Mouse (Mus musculus) thymus, postnatal 4 days (tissue): ENCODE measurements around the gene Prkaca.
"Not testable (repeated sequence)": the region's sequence is repeated elsewhere in the genome, so short reads cannot be mapped to it uniquely, and the experiment has no call there.

Experiments used
- DNase-seq: peaks from one replicate; pipeline ENCODE4 v3.0.0; 2021

Prkaca gene

DNA sequence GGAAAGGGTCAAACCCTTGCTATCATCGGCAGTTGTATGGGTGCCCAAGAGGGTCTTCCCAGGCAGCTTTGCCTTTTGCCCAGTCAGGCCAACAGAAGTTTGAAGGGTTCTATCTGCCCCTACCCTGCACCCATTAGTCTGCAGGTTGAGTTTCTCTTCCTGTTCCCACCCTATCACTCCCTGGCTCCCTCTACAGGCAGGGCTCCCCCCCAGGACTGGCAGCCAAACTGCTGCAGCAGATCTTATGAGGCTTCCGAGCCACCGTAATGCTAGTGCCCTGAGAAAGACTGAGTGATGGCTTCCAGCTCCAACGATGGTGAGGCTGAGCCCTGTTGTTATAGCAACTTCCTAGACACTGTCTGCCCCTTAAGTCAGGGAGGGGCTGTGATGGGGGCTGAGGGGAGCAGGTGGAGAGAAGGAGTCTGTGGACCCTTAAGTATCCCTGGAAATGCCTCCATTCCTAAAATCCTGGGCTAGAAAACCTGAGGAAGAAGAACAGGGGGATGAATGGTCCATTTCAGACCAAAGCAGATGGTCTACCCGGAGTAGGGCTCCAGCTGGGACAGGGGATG, 4.1 kb downstream of the Prkaca start:
- DNase-seq, result peak; percentile 51

DNA sequence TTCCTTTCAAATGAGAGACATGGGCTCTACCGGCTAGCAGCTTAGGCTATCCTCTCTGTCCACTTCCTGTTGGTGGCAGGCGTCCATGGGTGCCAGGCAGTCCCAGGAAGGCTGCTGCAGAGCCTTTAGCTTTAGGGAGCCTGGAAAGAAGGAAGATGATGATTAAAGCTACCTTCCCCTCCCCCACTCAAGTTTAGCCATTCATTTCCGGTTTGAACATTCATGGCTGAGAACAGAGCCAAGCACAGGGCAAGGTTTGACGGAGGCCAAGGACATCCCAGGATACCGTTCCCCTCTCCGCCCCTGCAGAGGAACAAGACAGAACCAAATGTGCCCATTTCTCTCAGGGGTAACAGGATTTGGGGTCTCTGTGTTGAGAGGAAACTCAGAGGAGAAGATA, 4.9 kb downstream of the Prkaca start:
- no peak for DNase-seq

DNA sequence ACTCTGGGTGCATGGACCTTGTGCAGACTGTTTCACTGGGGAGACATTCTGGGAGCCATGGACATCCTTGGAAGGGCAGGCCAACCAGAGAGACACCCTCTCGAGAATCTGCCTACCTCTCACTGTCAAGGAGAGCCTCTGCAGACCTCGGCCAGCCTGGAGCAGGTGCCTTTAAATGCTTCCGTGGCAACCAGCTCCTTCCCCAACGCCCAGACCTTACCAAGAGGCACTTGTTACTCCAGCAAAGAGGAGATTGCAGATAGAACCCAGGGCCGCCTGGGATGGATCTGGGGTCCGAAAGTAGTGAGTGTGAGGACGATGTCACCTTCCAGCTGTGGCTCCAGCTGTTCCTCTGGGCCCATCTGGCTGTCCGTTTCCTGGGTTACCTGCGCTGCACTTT, 5.4 kb downstream of the Prkaca start:
- no peak for DNase-seq

DNA sequence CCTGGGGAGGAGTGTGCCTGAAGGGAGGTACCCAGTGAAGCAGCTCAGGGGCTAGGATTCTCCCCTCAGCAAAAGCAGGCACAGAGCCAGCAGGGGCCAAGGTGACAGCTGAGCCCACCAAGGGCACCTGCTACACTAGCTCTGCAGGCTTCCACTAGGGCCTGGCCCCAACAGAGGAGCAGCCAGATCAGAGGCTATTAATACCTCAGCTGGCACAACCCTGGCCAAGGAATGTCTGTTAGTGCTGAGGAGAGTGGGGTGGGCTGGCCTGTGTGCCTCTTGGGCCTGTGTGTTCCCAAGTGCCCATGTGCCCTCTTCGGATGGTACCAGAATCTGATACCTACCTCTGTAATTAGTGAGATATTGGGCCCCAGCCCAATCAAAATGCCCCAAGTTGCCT, 7.5 kb downstream of the Prkaca start:
- no peak for DNase-seq

DNA sequence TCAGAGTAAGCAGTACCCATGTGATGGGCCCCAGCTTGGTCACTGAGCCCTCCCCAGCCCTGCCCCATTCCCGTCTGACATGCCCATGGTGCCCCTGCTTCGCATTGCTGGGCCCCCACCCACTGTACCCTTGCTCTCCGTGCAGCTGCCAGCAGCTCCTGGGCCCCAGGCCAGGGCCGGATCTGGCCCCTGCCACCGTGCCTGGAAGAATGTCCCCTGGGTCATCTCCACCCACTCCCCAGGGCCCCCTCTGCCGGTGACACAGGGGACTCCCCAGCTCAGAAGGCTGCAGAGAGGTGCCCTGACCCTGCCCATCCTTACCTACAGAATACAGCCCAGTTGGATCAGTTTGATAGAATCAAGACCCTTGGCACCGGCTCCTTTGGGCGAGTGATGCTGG, 8.1 kb downstream of the Prkaca start:
- DNase-seq, result peak; percentile 23

DNA sequence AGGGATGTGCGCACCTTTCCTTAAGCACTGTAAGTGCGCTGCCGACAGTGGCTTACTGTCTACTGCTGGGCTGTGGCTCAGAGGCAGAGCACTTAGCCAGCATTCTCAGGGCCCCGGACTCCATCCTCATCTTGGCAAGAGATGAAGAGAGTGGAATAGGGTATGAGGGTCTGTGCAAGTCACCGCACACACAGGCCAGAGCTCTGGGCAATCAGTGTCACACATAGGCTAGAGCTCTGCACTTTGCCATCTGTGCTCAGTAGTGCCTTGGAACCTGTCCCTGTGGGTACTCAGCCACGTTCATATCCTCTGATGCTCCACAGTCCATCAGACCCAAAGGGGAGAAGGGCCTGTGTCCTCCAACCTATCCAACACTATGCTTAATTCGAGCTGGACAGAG, 8.7 kb downstream of the Prkaca start:
- DNase-seq, result no peak

DNA sequence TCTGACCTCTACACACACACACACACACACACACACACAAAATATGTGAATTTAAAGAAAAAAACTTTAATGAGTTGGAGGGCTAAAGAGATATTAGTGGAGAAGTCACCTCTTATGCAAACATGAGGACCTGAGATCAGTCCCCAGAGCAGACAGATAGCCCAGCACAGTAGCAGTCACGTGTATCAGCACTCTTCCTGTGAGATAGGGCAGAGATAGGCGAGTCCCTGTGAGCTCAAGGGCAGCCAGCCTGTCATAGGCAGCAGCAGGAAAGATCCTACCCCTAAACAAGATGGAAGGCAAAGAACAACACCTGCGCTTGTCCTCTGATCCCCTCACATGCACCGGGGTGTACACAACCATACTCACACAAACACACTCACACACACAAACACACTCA, 9.7 kb downstream of the Prkaca start:
- DNase-seq, result no peak

DNA sequence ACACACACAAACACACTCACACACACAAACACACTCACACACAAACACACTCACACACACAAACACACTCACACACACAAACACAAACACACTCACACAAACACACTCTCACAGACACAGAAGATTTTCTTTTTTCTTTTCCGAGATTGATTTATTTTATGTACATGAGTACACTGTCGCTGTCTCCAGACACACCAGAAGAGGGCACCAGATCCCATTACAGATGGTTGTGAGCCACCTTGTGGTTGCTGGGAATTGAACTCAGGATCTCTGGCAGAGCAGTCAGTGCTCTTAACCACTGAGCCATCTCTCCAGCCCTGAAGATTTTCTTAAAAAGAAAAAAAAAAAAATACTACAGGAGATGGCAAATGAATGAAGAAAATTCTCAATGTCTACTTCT, 10.4 kb downstream of the Prkaca start:
- DNase-seq, result not testable (repeated sequence)

DNA sequence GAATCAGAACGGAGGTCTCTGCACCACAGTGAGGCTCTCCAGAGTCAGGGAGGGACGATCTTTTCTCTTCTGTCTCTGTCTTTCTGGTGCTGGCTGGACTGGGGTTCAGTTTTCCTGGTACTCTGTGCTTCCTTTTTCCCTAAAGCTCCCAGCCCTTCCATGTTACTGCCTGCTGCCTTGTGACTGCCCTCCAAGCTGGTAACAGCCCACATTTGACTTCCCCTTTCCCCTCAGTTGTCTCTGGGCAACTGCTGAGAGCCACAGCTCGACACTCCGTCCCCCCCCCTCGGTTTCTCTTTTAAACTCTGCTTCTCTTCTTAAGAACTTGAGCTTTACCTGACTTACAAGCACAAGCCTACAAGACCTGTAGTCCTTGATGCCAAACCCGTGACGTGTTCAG, 16.4 kb downstream of the Prkaca start:
- DNase-seq, result no peak

DNA sequence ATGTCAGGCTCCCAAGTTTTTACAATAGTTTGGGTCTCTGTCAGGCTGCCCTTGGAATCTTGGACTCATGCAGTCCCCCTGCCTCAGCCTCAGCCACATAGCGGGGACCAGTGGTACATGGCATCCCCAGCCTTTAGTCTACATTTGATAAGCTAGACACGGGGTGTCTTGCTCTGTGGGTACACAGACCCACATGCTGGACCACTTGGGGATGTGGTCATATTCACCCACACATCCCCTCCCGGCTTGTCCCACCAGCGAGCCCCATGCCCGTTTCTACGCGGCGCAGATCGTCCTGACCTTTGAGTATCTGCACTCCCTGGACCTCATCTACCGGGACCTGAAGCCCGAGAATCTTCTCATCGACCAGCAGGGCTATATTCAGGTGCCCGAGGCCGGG, 17.4 kb downstream of the Prkaca start:
- no peak for DNase-seq

DNA sequence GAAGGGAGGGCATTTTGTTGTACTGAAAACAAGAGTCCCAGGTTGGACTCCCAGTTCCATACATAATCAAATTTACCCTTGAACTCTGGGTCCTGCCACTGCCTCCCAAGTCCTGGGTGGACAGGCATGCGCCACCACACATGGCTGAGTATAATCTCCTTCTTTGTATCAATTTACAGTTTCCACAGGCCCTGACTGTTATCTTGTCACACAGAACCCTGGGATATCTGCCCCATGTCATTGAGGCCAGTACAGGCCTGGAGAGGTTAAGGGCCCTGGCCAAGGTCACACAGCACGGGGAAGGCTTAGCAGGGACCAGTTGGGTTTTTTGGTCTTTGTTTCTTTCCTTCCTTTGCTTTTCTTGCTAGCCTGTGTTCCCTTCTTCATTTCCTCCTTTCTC, 19.7 kb downstream of the Prkaca start:
- no peak for DNase-seq

DNA sequence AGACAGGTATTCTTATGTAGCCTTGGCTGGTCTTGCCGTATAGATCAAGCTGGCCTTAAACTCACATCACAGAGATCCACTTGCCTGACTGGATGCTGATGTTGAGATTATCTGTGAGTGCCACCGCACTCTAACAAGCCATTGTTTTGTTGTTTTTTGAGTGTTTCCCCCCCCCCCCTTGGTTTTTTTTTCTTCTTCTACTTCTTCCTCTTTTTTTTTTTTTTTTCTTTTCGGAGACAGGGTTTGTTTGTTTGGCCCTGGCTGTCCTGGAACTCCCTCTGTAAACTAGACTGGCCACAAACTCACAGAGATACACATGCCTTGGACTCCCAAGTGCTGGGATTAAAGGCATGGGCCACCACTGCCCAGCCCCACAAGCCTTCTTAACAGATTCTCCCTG, 21.2 kb downstream of the Prkaca start:
- no peak for DNase-seq

DNA sequence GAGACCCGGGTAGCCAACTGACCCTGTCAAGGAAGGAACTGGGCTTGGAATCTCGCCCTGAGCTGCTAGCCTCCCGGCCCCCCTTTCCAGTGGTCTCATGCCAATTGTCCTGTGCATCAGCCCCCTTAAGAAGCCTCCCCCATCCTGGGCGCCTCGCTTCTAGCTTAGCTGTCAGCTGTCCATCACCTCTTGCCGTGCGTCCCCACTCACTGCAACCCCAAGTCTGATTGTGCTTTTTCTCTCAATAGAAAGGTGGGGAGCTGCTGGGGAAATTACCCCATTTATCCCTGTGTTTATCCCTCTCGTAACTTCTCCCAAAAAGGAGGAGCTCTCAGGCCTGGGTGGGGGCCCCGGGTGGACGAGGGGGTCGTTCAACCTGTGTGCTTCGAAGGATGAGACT, 23.2 kb downstream of the Prkaca start:
- DNase-seq, result peak; percentile 30

DNA sequence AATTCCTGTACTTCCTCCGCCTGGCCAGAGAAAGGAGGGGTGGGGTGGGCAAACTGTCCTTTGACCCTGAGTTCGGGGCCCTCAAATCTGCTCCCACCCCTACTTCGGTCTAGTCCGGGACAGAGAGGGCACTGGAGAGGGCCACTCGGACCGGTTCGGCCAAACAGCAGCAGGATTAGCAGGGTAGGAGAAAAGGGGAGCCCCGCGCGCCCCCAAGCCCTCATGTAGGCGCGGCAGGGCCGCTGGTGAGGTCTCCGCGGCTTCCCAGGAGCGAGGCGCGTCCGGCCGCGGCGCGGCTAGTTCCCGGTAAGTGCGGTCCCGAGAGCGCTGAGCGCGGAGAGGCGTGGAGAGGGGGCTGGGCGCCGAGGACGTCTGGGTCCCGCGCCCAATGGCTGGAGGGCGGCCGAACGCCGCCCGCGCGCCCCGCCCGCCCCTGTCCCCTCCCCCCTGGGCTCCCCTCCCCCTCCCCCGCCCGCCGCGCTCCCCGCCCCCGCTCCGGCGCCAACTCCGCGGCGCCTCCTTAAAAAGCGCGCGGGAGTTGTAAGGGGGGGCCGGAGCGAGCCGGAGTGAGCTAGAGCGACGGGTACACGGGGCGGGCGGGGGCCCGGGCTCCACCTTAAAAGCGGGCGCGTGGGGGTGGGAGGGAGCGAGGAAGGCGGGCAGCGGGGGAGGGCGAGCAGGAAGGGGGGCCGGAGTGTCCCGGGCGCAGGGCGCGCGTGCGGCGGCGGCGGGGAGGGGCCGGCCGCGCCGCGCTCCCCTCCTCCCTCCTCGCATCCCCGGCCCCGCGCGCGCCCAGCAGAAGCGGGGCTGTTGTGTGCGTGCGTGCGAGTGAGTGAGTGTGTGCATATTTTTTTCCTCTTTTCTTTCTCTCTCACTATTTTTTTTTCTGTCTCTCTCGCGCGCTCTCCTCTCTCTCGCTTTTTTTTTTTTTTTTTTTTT, 24.0 kb downstream of the Prkaca start:
- peak; percentile 81 for DNase-seq

DNA sequence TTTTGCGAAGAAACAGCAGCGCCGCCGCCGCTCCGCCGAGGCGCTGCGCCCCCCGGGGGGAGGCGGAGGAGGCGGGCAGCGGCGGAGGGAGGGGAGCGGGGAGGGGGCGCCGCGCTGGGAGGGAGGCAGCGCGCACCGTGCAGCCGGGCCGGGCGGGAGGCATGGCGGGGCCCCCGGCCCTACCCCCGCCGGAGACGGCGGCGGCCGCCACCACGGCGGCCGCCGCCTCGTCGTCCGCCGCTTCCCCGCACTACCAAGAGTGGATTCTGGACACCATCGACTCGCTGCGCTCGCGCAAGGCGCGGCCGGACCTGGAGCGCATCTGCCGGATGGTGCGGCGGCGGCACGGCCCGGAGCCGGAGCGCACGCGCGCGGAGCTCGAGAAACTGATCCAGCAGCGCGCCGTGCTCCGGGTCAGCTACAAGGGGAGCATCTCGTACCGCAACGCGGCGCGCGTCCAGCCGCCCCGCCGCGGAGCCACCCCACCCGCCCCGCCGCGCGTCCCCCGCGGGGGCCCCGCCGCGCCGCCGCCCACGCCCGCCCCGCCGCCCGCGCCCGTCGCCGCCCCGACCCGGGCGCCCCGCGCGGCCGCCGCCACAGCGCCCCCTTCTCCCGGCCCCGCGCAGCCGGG, 24.8 kb downstream of the Prkaca start, which contains the start of gene Samd1:
TSS of gene Samd1 (plus strand) at position 162 of the 631 bp plus-strand sequence.
- DNase-seq, result peak; percentile 75

DNA sequence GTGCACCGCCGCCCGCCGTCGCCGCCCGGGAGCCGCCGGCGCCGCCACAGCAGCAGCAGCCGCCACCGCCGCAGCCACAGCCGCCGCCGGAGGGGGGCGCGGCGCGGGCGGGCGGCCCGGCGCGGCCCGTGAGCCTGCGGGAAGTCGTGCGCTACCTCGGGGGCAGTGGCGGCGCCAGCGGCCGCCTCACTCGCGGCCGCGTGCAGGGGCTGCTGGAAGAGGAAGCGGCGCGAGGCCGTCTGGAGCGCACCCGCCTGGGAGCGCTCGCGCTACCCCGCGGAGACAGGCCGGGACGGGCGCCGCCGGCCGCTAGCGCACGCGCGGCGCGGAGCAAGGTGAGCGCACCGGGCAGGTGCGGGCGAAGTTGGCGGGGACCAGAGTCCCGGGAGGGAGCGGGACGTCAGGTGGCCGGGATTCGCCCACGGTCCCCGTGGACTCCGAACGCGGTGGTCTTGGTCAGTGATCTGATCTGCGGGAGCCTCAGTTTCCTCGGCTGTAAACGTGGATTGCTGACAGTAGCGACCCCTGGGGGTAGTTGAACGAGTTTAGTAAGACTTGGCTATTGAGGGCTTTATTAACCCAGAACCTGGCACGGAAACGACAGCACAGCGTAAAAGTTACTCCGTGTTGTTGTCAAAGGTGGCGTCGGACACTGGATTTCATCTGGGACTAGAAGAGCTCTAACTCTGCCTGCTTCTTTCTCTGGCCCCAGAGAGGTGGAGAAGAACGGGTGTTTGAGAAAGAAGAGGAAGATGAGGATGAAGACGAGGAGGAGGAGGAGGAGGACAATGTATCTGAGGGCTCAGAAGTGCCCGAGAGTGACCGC, 25.7 kb downstream of the Prkaca start:
- DNase-seq, result peak; percentile 80

DNA sequence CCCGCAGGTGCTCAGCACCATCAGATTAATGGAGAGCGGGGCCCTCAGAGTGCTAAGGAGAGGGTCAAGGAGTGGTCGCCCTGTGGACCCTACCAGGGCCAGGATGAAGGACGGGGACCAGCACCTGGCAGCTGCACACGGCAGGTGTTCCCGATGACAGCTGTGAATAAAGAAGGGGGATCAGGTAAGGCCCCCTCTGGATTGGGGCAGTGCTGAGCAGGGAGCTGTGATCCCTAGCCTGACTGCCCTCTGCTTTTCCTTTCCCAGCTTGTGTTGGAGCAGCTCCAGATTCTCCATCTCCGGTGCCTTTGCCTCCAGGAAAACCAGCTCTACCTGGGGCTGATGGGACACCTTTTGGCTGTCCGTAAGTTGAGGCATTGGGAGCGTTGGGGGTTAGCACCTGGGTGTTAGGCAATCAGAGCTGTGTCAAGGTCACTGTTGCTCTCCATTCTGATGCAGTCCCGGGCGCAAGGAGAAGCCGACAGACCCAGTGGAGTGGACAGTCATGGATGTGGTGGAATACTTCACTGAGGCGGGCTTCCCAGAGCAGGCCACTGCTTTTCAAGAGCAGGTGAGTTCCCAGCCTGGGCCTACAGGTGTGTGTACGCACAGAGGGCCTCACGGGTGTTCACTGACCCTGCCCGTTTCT, 26.4 kb downstream of the Prkaca start:
- DNase-seq, result peak; percentile 22

DNA sequence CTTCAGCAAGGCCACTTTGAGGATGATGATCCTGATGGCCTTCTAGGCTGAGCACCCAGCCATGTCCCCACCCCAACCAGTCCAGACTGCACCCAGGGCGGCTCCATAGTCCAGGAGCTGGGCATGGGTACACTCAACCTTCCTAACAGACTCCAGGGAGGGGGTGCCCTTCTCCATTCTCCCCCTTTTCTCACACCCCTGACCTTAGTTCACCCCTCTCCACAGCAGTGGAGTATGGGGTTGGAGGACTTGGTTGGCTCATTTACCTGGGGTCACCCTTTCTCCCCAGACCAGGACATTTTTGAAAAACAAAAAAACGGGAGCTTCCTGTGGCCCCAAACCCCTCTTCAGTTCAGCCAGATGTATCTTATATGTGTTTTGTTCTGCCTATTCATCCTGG, 27.0 kb downstream of the Prkaca start:
- DNase-seq, result no peak

DNA sequence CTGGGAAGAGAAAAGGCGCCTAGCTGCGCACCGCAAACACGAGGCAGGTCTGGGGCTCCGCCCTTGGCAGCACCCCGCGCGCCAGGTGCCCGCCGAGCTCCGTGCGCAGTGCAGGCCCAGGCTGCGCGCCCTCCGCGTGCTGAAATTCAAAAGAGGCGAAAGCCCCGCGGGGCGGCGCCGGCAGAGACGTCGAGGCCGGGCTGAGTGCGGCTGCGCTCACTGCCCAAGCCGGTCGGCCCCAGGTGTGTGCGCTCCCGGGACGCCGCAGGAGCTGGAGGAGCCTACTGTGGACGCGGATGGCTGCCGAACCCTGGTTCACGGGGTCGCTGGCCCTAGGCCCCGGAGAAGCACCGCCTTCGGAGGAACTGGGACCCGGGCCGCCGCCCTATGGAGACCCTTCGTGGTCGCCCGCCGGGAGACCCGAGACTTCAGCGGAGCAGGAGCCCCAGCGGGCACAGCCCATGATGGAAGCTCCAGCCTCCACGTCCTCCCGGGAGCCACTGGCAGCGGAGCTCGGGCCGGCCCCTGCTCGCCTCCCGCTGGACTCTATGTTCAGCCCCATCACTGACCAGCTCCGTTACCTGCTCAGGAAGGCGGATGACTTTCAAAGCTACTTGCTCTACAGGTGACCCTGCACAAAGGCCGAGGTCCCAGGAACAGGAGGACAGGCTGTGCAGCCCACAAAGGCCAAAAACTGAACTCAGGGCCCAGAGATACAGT, 28.6 kb downstream of the Prkaca start, which contains the start of gene 1700067K01Rik:
TSS of gene 1700067K01Rik (plus strand) at position 222 of the 720 bp plus-strand sequence.
- peak; percentile 26 for DNase-seq

DNA sequence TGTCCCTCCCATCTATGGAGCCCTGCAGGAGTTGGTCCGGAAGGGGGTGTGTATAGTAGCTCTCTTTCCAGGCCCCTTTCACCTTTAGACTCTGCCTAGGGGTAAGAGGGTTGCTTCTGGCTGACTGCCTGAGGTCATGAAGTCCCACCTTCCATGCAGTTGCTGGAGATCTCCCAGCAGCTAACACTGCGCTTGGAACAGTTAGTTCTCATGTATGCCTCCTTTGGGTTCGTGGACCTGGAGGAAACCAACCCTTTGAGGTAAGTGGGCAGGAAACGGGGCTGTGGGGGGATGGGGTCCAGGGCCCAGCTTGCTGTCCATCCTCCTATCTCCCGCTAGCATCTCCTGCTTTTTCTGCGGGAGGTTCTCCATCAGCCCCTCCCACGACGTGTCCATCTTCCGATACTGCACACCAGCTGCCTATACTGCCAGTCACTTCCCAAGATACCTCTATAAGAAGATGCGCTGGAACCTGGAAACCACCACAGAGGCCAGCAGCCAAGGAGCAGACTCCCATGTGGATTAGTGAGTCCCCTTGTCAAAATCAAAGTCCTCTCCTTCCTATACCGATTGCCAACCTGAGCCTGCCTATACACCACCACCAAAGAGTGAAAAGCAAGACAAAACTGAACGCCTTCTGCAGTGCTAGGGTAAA, 30.3 kb downstream of the Prkaca start:
- DNase-seq, result no peak

DNA sequence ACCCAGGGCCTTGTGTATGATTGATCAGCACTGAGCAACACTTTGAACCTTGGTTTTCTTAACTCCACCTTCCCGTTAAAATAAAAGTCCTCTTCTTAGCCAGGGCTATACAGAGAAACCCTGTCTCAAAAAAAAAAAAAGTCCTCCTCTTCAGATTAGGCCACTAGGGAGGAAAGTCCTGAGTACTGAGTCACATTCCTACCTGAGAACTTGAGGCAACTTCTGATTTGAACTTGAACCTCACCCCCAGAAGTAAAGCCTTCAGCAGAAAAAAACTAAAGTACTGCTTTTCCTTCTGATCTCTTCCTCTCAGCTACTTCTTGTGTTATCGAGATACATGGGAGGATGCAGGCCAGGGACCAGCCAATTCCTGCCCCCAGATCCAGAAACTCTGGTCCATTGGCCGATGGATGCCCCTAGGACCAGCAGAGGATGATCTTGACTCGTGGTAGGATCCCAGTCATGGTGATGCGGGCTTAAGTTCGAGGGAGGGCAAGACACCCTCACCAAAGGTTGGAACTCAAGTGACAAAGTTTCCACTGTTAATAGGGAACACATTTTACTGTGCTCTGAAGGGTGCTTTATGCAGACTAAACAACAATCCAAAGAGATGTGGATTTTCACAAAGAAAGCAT, 30.9 kb downstream of the Prkaca start:
- DNase-seq, result no peak
